Mouse (Mus musculus) cerebellum, adult 9-10 months (tissue): ENCODE results near the gene Anxa7.
A peak's percentile ranks its signal among the peaks of the same experiment; 100 is the strongest.

Experiments used
- DNase-seq: peaks from one replicate; pipeline ENCODE4 v3.0.0; 2022

The Anxa7 gene

DNA sequence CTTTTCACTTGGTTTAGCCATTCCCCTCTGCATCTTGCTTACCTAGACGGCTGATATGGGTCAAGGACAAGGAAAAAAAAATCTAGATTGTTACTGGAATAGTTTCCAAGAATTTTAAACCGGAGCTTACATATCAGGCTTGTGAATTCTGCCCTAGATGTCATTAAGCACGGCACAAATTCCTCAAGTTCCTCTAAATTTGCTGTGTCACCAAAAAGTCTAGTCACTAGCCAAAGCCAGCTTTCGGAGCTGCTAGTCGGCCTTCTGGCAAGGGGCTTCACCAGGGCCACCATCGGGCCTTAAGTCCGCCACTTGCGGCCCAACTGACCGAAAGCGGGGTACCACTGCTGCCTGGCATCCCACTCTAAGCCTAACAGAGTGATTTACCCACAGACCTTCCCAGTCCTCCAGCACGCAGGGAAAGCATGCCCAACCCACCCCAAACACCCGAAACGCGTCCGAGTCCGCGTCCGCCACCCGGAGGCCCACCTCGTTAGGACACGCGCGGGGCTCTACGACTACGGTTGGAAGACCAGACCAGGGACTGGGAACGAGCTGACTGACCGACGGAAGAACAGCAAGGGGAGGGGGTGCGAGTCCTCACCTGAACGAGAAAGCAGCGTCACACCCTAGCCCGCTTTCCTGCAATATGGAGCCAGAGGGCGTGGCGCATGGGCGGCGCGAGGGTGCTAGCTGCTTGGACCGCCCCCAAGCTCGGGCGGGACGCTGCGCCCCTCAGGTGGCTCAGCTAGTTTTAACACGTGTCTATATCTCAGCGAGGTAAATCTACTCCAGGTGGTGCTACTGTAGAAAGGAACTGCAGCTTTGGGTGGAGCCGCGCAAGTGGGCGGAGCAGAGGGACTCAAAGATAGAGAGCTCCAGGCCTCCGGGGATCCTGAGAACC, at the start of gene Anxa7:
TSS of gene Anxa7 (minus strand) at position 843 of the 904 bp plus-strand sequence.
- DNase-seq, result peak; percentile 75

- DNase-seq, result no peak
These were observed 49.7 kb upstream of the Anxa7 start for GRCm38 (mm10) chr14:20529643-20530042.

DNA sequence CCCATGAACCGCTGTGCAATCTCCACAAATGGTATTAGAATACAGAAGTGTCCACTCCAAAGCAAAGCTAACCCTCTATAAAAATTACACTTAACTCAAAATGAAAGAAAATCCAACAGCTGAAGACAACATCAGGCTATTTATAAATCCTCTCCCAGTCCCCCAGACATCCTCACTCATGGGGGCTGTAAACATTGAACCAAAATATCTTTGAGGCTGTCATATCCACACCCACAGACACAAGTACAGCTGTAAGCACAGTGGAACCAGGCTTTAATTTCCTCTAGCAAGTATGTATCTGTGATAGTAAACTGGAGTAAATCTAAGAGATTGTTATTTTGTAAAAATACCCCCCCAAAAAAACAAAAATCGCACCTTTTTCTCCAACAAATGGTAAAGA, 40.2 kb upstream of the Anxa7 start:
- no peak for DNase-seq

DNA sequence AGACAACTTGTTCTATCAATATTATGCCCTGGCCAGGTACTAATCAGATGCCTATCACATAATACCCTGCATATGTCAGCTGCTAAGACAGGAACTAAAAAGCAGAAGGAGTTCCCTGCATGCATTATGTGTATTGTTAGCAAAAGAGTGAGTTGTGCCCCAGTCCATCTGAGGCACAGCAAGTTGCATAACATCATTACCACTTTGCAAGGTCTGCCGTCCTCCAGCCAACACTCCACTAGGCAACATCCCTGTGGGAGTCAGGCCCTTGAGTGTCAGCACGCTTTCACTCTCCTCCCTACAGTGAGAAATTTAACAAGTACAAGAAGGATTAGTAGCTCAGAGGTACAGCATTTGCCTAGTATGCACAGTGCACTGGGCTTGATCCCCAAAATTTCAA, 28.5 kb upstream of the Anxa7 start:
- no peak for DNase-seq

- no peak for DNase-seq
These were observed 23.0 kb upstream of the Anxa7 start for GRCm38 (mm10) chr14:20502966-20503365.

DNA sequence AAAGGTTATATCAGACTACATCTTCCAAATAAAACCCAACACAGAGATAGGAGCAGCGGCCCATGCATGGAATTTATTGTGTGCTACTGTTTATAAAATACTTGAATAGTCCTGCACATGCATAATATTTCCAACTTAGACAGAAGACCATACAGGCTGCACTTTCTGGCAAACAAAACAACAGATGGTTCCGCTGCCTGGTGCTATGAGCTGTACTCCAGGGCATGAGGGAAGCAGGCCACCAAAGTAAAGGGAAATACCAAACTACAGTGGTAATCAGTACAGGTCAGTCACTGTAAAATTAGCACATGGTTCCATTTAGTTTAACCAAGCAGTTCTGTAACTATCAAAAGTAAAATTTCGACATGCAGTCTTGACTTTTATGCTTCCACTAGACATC, 20.0 kb upstream of the Anxa7 start:
- peak; percentile 67 for DNase-seq

- DNase-seq, result no peak
These were observed 16.7 kb upstream of the Anxa7 start, which contains the start of gene Mss51 for GRCm38 (mm10) chr14:20496603-20497002. Mss51 (minus strand) TSS chr14:20496901.

DNA sequence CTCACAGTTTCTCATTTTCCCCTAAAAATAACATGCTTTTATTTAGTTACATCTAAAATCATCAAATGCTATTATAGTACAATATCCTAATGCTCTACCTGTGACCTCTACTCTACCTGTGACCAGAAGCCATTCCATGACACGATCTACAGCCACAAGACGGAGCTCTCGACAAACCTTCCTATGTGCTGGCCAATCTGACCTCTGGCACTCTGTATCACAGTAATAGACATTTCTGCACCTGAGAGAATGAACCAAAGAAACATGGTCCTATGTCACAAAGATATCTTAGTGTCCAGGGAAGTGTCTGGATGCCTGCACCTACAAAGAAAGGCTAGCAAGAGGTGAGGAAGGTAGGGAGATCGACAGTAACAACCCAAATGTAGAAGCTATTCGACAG, 6.1 kb upstream of the Anxa7 start:
- DNase-seq, result no peak

DNA sequence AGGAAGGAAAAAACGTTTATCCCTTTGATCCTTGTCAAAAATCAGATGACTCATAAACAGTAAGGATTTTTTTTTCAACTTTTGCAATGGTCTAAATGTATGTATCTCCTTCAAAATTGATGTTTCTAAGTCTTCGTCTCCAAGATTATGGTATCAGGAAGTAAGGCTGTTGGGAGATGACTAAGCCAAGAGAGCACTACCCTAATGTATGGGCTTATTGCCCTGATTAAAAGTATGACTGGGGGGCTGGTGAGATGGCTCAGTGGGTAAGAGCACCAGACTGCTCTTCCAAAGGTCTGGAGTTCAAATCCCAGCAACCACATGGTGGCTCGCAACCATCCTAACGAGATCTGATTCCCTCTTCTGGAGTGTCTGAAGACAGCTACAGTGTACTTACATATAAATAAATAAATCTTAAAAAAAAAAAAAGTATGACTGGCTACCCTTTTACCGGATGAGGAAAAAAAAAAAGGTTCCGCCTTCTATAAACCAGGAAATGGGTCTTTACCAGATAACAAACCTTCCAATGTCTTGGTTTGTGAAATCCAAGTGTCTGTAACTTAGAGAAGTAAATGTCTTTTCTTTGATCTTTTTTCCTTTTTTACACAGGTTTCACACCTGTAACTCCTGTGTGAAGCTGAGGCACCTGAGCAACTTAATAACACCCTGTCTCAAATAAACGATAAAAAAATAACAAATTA, 2.3 kb upstream of the Anxa7 start:
- no peak for DNase-seq

GRCm38 (mm10) chr14:20481211-20481610, 1.3 kb upstream of the Anxa7 start:
- DNase-seq, result no peak

DNA sequence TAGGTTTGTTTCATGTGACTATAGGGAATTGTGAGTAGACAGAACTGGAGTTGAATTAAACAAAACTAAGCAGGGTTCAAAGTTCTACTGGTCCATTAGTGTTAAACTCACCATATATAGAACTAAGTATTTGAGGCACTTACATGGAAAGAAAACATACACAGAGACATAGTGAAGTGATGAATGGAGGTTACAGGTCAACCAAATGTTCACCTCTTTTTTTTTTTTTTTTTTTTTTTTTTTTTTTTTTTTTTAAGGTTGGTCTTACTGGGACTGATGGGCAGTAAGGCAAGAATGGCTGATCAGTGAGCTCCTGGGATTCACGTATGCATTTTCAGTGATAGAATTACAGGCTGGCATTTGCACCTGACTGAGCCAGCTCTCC, 254 bp upstream of the Anxa7 start:
- no peak for DNase-seq

- DNase-seq, result no peak
These were observed 1.1 kb downstream of the Anxa7 start for GRCm38 (mm10) chr14:20478801-20479200.

- DNase-seq, result no peak
These were observed 1.5 kb downstream of the Anxa7 start for GRCm38 (mm10) chr14:20478385-20478784.

- DNase-seq, result no peak
These were observed 2.5 kb downstream of the Anxa7 start for GRCm38 (mm10) chr14:20477261-20478025.

- no peak for DNase-seq
These were observed 19.7 kb downstream of the Anxa7 start for GRCm38 (mm10) chr14:20460216-20460615.

DNA sequence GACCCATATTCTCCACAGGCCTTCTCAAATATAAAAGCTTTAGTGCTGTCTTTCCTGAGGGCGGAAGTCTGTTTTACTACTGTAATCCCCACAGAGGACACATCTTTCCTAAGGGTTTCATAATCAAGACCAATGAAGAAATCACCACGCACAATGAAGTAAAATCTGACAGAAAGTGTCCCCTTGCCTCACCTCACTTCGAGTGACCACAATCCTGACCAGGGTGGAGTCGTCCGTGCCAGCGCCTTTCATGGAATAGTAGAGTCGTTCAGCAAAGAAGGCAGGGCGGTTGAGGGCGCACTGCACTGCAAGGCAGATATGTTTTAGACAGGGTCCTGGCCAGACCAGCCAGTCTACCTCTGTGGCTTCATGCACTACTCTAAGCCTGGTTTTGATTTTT, 21.6 kb downstream of the Anxa7 start:
- DNase-seq, result no peak

DNA sequence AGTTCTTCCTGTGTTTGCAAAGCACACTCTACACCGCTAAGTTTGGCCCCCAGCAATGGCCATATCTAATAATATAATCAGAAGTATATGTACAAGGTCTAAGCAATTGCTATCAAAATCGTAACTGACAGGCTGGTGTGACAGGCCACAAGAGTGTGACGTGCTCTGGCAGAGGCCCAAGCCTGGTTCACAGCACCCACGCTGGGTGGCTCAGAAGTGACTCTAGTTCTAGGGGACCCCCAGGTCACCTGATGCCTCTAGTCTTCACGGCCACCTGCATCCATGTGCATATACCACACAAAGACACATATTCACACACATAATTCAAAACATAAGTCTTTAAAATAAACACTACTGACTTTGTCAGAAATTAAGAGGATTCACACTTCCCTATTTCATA, 27.0 kb downstream of the Anxa7 start:
- no peak for DNase-seq

DNA sequence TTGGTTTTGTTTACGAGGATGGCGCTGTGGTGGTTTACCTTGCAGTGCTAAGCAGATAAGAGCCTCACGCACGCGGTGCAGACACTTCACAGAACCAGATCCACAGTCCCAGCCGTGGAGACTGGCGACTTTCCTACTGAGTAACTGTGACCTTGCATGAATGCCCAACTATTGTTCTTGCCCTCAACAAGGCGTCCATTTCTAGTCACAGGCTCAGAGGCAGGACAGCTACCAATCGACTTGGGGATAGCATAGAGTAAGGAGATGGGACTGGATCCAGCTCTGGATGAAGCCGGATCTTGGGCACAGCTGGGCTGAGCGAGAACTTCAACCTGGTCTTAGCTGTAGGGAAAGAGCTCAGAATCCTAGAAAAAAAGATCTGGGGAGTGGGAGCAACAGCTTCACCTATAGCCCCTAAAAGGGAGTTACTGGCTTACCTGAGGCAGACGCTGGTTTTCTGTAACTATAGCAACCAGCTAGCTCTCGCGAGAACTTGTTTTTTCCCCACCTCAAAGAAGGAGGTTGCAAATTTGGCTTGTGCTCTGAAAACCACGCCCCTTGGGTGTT, 28.1 kb downstream of the Anxa7 start, which contains the start of gene Cfap70:
TSS of gene Cfap70 (minus strand) at position 462 of the 567 bp plus-strand sequence.
- peak; percentile 19 for DNase-seq

DNA sequence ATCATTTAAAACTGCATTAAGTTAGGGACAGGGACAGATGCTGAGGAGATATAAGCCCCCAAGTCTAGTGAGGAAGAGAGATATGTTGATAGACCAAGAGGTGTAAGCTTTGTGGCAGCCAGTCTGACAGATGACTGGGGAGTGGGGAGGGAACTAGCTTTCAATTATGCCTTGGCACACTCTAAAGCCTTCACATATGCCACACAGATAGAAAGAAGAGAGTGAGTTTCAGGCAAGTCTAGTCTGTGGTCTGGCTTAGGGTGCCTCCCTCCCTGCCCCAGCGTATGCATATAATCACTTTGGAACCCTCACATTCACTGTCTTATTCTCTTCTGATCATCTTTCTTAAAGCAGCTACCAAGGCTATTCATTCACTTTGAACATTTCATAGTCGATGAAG, 28.6 kb downstream of the Anxa7 start:
- no peak for DNase-seq

- no peak for DNase-seq
These were observed 32.7 kb downstream of the Anxa7 start for GRCm38 (mm10) chr14:20447209-20447608.

GRCm38 (mm10) chr14:20442252-20442651, 37.7 kb downstream of the Anxa7 start:
- no peak for DNase-seq

GRCm38 (mm10) chr14:20436976-20437375, 43.0 kb downstream of the Anxa7 start:
- no peak for DNase-seq

- no peak for DNase-seq
These were observed 47.5 kb downstream of the Anxa7 start for GRCm38 (mm10) chr14:20432420-20432819.
